Mouse (Mus musculus): ENCODE measurements around the gene Grm1.

The Grm1 gene

GRCm38 (mm10) chr10:10737041-10737681, 345.0 kb downstream of the Grm1 start:
- in situ Hi-C loops (cut with MboI; ENCODE audit: low sequenced_read_pairs): no loop called here

GRCm38 (mm10) chr10:10734561-10734960, 347.6 kb downstream of the Grm1 start:
- in situ Hi-C loops (cut with MboI; ENCODE audit: low sequenced_read_pairs): no loop called here

- in situ Hi-C loops (cut with MboI; ENCODE audit: low sequenced_read_pairs): no loop called here
Measured at GRCm38 (mm10) chr10:10733092-10733491, 349.1 kb downstream of the Grm1 start.

- in situ Hi-C loops (cut with MboI; ENCODE audit: low sequenced_read_pairs): no loop called here
Measured at GRCm38 (mm10) chr10:10726501-10726900, 355.7 kb downstream of the Grm1 start.

- in situ Hi-C loops (cut with MboI; ENCODE audit: low sequenced_read_pairs): no loop called here
Measured at GRCm38 (mm10) chr10:10710837-10711236, 371.3 kb downstream of the Grm1 start.

- in situ Hi-C loops (cut with MboI; ENCODE audit: low sequenced_read_pairs): no loop called here
Measured at GRCm38 (mm10) chr10:10710359-10710758, 371.8 kb downstream of the Grm1 start.

GRCm38 (mm10) chr10:10708031-10708430, 374.1 kb downstream of the Grm1 start:
- in situ Hi-C loops (cut with MboI; ENCODE audit: low sequenced_read_pairs): no loop called here

GRCm38 (mm10) chr10:10701326-10701725, 380.8 kb downstream of the Grm1 start:
- in situ Hi-C loops (cut with MboI; ENCODE audit: low sequenced_read_pairs): no loop called here

GRCm38 (mm10) chr10:10700903-10701302, 381.3 kb downstream of the Grm1 start:
- in situ Hi-C loops (cut with MboI; ENCODE audit: low sequenced_read_pairs): no loop called here

GRCm38 (mm10) chr10:10697497-10697896, 384.7 kb downstream of the Grm1 start:
- in situ Hi-C loops (cut with MboI; ENCODE audit: low sequenced_read_pairs): no loop called here

GRCm38 (mm10) chr10:10689668-10690223, 392.4 kb downstream of the Grm1 start:
- in situ Hi-C loops (cut with MboI; ENCODE audit: low sequenced_read_pairs): no loop called here

GRCm38 (mm10) chr10:10688907-10689667, 393.1 kb downstream of the Grm1 start:
- in situ Hi-C loops (cut with MboI; ENCODE audit: low sequenced_read_pairs): no loop called here

GRCm38 (mm10) chr10:10681048-10681447, 401.1 kb downstream of the Grm1 start, which contains the start of gene Gm10944:
Gm10944 (plus strand) TSS chr10:10681348.
- in situ Hi-C loops (cut with MboI; ENCODE audit: low sequenced_read_pairs): no loop called here

GRCm38 (mm10) chr10:10659976-10660375, 422.2 kb downstream of the Grm1 start:
- in situ Hi-C loops (cut with MboI; ENCODE audit: low sequenced_read_pairs): no loop called here

- in situ Hi-C loops (cut with MboI; ENCODE audit: low sequenced_read_pairs): no loop called here
Measured at GRCm38 (mm10) chr10:10659161-10659560, 423.0 kb downstream of the Grm1 start.

GRCm38 (mm10) chr10:10656621-10657020, 425.5 kb downstream of the Grm1 start:
- in situ Hi-C loops (cut with MboI; ENCODE audit: low sequenced_read_pairs): no loop called here

- in situ Hi-C loops (cut with MboI; ENCODE audit: low sequenced_read_pairs): no loop called here
Measured at GRCm38 (mm10) chr10:10655991-10656390, 426.2 kb downstream of the Grm1 start.
